Mouse (Mus musculus) thymus, postnatal 25 days (tissue): ENCODE measurements around the gene Kif23.

Experiments
- DNase-seq: peaks from one replicate; pipeline ENCODE4 v3.0.0; 2022

Gene Kif23

DNA sequence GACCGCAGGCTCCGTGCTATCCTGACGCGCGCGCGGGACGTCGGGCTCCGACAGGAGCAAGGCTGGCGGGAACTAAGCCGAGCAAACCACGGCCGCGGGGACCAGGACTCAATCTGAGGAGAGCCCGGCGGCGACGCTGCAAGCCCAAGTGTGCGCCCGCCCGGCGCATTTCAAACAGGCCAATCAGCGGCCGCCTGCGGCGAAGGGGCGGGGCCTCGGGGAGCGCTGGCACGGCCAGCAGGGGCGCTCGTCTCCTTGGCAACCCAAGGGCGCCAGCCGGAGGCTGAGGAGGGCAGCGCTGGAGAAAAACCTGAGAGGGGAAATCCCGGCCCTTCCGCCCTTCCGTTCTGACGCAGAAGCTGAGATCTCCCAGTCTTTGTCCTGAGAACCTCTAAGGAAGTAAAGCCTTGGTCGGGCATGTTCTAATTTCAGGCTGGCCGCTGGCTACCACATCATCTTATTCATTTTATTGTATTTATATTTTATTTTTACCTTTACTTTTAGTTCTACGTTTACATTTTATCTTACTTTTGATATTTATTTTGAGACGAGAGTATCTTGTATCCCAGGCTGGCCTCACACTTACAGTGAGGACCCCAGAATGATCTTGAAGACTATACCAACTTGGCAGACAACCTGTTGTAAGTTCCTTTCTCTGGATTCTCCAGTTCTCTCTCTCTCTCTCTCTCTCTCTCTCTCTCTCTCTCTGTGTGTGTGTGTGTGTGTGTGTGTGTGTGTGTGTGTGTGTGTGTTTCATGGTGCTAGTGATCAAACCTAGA is at the start of gene Kif23:
Kif23 (minus strand) TSS at position 152 of the 779 bp plus-strand sequence.
- DNase-seq, result peak; percentile 99

DNA sequence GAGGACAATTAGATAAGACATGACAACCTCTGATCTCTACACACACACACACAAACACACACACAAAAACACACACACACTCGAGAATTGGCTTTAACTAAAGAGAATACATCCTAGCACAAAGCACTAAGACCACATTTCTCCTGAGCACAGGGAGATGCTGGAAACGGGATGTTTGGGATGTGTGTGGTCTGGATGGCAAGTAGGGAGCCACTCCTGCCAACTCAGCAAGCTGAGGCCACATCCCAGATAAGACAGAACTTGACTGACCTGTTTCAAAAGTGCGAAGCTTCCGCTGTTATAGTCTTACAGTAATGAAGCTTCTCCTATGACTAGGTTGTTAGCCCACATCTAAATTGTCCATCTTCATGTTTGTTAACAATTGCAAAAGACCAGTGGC is 44.6 kb upstream of the Kif23 start:
- DNase-seq, result no peak

DNA sequence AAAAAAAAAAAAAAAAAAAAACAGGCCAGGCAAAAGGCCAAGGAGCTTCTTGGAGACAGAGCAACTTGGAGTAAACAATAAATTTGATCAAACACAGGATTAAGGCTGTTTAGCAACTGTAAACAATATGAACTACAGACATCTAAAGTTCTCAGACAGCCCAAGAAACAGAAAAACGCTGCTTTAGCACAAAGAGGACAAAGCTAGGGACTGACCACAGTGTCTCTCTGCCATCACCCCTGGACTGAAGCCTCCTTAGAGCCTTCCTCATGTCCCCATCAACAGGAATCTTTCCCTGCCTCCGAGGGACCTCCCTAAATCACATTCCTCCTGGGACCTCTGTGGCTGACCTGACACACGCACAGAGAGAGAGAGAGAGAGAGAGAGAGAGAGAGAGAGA is 44.2 kb upstream of the Kif23 start:
- DNase-seq, result no peak

DNA sequence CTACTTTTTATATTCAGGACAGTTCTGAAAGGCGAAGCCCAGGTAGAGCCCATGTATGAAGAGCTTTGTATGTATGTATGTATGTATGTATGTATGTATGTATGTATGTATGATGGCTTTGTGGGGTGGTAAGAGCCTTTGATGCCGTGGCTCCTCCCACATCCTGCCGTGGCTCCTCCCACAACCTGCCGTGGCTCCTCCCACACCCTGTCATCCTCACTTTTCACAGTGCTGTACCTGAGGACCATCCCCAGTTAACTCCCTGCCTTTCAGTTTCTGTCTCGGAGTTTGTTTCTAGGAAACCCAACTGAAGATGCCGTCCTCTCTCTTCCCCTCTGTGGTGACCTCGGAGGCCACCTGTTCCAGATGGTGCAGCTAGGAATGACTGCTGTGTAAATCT is 39.5 kb upstream of the Kif23 start:
- peak; percentile 60 for DNase-seq

DNA sequence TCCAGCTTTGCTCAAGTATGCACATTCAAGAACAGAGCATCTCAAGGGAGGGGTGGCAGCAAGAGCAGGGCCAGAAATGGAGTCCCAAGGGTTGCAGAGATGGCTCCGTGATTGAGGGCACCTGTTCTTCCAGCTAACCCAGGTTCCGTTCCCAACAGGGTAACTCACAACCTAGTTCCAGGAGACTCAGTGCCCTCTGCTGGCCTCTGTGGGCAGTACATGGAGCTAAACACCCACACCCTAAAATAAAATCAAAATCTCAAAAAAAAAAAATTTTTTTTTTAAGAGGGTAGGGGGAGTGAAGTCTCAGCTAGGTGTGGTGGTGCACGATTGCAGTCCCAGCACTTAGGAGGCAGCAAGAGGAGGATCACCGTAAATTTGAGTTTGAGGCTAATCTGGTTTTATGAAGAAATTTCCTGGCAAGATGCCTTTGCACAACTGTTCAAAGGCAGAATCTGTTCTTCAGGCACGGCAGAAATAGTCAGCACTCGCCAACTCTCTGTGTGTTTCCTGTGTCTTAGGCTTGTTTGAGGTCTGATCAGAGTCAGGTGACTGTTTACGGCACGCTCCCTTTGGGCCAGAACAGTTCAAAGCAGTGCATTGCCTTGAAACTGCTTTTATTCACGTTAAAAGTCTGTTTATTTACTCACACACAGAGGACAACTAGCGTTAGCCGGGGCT is 38.7 kb upstream of the Kif23 start:
- DNase-seq, result peak; percentile 77

DNA sequence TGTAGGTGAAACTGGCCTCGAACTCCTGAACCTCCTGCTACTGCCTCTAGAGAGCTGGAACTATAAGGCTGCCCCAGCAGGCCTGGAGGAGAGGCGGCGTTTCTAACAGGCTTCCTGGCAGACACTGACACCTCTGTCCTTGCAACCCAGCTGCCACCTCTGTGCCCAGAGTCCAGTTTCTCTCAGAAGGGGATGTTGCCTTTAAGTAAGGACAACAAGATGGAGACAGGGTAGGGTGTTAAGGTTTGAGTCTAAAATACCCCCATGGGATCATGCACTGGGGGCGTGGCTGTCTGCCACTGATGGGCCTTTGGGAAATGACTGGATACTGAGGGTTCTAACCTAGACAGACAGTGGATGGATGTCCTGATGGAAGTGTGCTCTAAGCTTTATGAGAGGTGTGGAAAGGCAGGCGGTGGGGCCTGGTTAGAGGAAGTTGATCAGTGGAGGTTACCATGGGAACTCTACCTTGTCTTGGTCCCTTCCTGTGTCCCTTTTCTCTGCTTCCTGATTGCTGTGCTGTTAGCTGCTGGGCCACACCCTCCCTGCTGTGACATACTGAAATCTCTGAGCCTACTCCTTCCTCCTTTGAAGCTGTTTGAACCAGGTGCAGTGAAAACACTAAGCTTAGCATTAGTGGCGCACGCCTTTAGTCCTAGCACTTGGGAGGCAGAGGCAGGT is 36.5 kb upstream of the Kif23 start:
- peak; percentile 52 for DNase-seq

DNA sequence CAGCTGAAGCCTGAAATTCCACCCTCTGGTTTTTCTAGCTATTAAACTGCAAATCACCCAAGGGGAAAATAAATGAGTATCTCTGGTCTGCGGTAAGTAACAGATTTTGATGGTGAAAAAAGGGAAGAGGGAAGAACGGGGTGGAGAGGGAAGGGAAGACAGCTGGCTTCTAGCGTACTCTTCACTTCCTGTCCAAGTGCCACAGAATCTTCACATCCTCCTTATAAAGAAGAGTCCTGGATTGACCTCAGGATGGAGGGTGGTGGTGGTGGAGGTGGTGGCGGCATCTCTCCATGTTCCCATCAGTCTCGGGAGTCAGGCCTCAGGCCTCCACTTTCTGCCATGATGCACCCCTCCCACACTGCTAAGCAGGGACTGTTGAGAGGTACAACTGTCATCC is 35.3 kb upstream of the Kif23 start:
- DNase-seq, result no peak

DNA sequence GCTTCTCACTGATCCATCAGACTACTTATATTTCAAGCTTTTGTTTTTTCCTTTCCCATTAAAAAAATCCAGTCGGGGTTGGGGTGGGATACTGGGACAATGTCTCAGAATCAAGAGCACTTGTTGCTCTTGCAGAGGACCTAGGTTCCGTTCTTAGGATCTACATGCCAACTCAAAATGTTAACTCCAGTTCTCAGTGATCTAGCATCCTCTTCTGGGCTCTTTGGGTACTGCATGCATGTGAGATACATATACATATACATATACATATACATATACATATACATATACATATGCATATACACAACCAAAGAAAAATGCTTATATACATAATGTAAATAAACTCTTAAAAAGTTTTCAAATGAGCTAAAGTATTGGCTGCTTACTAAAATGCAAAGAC is 33.4 kb upstream of the Kif23 start:
- no peak for DNase-seq

DNA sequence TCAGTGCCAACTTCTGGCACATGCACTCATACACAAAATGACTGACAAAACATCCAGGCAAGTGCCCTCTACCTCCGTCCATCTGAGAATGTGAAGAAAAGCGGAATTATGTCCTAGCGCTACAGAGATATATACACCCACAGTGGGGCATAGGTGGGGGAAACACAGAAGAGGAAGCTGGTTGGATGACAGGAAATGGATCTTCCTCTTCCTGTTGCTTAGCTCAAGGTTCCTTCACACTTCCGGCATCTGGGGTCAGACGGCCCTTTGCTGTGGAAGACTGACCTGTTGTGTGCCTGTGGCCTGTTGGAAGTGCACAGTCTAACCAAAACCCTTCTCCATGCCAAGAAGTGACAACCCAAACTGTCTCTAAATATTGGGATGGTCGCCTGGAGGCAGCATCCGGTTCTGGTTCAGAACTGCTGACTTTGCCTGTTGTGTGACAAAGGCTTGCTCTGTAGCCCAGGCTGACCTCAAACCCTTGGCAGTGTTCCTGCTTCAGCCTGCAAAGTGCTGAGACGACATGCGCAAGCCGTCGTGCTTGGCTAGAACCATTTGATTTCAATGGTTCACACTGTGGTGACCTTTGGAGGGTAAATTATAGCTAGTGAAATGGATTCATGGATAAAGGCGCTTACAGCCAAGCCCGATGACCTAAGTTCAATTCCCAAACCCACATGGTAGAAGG is 30.8 kb upstream of the Kif23 start:
- DNase-seq, result no peak

DNA sequence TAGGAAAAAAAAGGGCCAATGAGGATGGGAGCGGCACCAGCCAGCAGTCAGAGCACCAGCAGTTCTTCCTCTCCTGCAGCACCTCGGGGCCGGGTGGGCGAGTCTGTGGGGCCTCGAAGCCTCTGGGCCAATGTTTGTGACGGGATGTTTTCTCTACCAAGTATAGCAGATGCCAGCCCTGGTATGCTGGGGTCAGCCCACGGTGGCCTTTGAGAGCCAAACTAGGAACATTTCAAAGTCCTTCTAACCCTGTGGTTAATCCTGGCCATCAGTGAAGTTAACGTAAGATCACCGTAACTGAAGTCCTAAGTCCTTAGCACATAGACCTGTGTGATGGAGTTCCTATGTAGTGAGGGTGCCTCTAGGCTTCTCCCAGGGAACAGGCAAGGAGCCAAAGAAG is 25.5 kb upstream of the Kif23 start:
- DNase-seq, result no peak

DNA sequence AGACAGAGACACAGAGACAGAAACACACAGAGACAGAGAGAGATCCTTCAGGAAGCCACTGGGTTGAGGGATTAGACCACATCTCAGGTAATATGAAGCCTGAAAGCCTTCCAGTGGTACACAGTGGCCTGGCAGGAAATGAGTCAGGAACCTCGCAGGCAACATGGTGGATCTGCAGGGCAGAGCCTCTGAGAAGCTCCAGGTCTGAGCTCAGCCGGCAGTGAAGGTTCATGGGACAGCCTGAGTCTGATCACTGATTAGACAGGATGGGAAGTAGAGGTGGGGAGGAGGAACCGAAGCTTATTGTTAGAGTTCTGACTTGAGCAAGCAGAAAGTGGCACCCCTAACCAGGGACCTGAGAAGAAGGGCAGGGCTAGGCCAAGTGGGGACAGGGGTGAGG is 24.5 kb upstream of the Kif23 start:
- no peak for DNase-seq

DNA sequence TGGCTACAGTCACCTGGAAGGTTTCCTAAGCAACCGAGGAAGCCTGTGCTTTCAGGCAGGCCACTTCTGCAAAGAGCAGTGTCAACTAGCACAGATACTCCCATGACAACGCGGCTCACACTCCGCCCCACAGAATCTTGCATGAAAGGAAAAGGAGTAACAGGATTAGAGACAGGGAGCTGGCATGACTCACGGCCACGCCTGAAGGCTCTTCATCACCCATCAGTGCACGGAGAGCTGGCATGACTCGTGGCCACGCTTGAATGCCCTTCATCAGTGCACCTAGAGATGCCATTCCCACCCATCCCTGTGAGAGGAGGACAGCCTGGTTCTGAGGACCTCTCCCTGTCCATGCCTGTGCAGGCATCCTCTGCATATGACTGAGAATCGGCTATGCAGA is 20.8 kb upstream of the Kif23 start:
- no peak for DNase-seq

DNA sequence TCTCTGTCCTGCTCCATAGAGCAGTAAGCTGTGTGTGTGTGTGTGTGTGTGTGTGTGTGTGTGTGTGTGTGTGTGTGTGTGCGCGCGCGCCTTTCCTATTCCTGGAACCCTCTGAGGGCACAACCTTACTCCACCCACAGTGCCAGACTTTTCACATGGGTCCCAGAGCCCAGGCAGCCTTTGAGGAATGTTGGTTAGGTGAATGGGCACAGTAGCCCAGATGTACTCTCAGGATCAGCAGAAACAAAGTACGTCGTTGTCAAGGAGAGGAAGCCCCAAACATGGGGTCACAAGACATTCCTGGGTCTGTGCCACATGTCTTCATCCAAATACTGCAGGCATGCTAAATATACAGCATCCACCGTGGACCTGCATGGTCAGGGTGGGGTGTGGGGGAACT is 19.4 kb upstream of the Kif23 start:
- no peak for DNase-seq

DNA sequence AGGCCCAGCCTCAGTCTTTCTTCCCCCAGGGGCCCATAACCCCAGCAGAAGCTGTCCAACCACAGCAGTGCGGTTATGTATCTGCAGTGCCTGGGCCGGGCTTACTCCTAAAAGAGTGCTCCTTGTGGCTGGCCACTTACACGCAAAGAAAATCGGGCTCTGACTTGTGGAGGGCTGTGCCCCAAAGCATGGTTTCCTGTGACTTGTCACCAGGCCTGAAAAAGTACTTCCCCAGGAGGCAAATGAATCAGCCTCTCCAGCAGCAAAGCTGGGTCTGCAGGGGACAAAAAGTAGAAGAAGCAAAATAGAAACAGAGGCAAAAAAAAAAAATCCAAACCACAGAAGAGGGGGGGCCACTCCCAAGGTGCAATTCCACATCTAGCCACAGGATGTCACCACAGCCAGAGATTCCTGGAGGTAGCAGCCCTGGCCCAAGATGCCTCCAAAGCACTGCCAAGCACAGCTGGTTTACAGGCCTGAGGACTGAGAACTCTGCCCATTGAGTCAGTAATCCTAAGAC is 18.9 kb upstream of the Kif23 start:
- peak; percentile 82 for DNase-seq

DNA sequence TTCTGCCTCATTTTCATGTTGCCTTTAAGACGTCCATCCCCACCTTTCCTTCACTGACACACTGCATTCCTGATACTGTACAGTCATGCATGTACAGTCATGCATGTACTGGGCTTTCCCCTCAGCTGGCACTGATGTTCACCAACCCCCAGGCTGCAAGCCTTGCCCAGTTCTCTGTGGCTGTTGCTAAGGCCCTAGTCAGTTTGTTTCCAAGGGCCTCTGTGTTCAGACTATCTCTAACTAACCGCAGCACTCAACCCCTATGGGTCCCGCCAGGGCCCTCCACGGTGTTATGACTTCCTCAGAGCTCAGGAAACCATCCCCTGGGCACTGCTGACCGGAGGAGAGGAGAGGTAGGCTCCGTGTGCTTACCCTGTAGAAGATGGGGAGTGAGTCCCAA is 16.8 kb upstream of the Kif23 start:
- no peak for DNase-seq

DNA sequence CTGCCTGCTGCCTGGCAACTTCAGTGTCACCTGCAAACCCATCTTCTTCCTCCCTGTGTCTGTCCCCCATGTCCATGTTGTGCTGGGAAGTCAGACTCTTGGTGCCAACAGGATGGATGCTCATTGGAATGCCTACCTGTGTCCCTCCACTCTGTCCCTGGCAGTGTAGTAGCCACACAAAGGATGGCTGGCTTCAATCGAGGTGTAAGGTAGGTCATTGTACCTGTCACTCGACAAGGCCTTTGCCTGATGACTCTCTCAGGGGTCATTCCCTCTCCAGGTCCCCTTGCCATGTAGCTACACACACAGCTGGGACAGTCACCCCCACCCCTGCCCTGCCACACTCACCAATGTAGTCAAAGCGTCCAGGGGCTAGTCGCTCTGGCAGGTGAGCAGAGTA is 14.6 kb upstream of the Kif23 start:
- no peak for DNase-seq

DNA sequence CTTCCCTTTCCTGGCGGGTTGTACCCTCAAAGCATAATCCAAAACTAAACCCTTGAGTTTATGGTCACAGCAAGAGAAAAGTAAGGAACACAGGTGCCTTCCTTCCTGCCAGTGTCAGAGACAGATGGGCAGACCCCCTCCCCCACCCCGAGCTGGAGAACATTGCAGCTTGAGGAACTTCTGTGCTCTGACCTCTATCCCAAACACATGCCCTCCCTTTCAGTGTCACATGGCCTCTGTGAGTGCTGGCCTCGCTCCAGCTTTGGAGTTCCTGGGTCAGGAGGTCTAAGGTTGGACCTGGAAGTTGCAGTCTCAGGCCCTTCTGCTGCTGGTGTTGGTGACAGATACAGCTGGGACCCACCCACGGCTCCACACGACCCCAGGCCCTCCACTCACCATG is 14.2 kb upstream of the Kif23 start:
- peak; percentile 35 for DNase-seq

DNA sequence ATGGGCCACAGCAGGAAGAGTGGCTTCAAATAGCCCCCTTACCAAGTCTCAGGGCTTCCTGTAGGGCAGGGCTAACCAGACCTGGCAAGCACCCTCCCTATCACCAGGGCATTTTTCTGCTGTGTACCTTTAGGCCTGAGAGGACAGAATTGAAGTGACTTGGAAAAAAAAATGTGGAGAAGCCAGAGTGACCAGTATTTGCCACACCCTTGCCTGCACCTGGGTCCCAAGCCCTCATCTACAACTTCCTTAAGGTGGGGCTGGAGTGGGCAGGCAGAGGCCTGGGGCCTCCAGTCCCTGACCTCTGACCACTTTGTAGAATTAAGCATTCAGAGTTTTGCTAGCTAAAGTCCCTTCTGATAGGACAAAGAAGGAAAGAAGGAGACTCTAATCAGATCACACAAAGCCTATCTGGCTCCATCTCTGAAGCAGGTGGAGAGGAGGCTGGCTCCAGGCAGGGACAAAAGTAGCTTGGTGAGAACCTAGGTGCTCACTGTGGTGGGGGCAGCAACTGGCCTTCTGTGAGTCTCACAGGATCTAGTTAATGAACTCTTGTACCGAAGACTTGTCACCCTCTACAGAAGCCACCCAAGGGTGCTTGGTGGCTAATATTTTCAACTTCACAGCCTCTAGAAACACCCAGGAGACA is 13.5 kb upstream of the Kif23 start:
- no peak for DNase-seq

DNA sequence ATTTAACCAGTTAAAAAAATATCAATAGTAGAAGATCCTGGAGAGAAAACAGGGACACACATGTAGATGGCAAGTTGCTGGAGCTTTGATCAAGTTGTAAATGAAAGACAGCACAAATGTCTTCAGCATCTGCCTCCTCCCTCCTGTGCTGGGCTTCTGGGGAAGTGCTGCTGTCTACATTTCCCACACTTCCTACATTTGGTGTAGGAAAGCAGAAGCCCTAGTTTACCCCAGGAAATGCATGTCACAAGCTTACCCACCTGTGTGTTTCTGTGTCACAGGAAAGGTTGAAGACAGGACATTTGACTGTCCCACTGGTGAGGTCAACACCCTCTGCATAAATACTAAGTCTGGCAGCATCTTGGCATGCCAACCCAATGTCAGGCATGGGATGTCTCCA is 8.1 kb upstream of the Kif23 start:
- no peak for DNase-seq

DNA sequence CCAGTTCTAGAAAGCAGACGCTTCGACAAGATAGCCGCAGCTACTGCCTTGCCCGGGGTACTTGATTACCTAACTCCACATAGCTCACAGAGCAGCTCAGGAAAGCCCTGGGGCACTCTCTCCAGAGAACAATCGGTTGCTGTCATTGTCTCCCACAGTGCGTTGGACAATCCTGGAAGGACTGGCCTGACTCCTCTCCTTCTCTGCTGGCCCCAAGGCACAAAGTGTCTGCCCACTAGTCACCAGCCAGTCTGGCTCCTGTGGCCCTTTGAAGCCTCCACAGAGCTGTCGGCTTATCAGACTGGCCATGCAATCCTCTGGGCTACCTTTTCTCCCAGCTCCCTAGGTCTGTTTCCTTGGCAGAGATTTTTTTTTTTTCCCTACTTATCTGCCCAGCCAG is 5.7 kb upstream of the Kif23 start:
- no peak for DNase-seq

DNA sequence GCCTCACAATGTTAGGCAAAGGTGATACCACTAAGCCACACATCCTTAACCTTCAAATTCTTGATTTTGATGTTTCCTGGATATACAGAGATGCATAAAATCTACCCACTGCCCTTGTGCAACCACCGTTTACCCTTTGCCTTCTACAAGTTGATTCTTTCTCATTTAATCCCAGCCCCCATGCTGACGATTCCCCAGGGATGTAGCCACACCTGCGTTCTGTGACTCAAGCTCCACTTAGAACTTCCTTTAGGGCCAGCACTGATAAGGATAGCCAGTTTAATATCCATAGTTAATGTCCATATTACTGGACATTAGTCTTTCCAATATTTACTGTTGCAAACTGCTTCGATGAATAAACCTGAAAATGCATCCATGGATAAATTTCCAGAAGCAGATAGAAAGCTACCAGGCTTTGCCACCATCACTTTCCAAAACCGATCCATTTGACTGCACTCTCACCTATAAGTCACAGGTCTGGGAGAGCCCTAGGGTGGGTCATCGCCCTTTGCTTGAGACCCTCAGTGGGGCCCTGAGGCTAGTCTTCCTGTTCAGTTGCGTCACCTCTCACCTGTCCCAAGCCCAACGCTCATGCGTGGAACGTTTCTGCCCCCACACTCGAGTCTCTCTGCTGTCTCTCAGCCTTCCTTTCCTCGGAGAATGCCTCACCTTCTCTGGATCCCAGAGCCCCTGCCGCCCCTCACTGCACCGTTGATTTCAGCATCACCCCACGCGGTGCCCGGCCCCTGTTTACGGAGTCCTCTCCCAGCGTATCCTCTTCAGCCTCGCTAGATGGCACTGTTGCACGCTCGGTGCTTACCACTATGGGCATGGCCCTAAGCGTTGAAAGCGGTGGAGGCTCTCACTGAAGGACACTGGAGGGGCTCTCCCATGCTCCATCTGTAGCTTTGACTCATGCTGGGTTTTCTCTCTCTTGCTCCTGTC is 1.1 kb upstream of the Kif23 start:
- DNase-seq, result peak; percentile 82
